Mouse (Mus musculus): ENCODE data around the gene Wdr62.

DNA sequence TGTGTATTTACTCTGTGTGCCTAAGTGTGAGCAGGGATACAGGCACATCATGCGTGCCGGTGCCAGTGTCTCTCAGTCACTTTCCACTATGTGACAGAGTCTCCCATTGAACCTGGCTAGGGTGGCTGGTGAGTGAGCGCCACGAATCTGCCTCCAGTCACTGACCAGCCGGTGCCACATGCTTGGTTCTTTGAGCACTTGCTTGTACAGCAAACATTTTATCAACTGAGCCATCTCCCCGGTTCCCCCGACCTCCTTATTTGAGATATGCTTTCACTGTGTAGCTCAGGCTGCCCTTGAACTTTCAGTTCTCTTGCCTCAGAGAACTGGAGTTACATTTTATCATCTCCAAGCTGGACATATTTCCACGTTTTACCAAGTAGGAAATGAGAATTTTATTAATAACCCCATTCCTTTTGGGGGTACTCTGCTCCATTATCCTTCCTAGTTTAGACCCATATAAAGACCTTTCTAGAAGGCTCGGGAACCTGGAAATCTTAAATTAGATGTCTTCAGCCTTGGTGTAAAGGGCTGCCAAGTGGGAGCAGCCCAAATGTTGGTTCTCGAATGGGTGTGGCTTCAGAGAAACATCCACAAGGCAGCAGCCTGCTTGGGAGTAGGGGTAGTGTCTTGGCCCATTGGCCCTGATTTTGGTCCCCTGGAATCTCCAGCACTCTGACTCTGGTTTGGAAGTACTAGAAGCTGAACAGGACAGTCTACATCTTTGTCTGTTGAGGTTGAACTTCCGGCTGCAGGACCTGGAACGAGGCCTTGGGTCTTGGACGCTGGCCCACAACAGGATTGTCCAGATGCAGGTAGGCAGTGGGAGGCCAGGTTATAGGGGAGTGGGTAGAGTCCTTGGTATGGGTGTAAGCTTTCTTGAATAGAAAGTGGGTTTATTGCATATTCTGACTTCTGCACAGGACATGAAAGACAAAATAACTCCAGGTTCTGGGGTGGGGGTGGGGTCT is 35.6 kb upstream of the Wdr62 start:
- TF ChIP-seq CTCF (IDR thresholded peaks at IDR 0.05; ENCODE audit: low read depth) = no peak
- no peak for TF ChIP-seq EP300 (IDR thresholded peaks at IDR 0.05; ENCODE audit: low read depth)
